Mouse (Mus musculus): ENCODE measurements around the gene Csad.

- TF ChIP-seq ZC3H11A (IDR thresholded peaks at IDR 0.05; ENCODE audit: borderline replicate concordance, low read depth, low read length) = no peak
- TF ChIP-seq HCFC1 (IDR thresholded peaks at IDR 0.05; ENCODE audit: borderline replicate concordance, insufficient read depth, low read length) = no peak
Measured at GRCm38 (mm10) chr15:102214132-102214531, 9.6 kb upstream of the Csad start.

Measured in ES-E14 (cell line).